Mouse (Mus musculus) macrophage (primary cell): ENCODE measurements at regions not wholly inside any gene's neighbourhood (a gene's known extent, or its start where the extent isn't known, plus 50 kb on each side); places are given as distances from the start of the nearest gene placed in this dataset.

Source experiments
- H3K27ac ChIP-seq: fragments of 350-480 bp; formaldehyde crosslinking; 2 replicates; pipeline ENCODE4 v1.9.0; 2021
- H3K36me3 ChIP-seq: fragments of 350-480 bp; formaldehyde crosslinking; 2 replicates; pipeline ENCODE4 v1.9.0; 2021; ENCODE audit errors: inconsistent target
- H3K4me3 ChIP-seq: fragments of 350-480 bp; formaldehyde crosslinking; 2 replicates; pipeline ENCODE4 v1.9.0; 2021; ENCODE audit errors: inconsistent target
- H3K79me2 ChIP-seq: fragments of 350-480 bp; formaldehyde crosslinking; 2 replicates; pipeline ENCODE4 v1.9.0; 2021; ENCODE audit errors: inconsistent target
- WGBS: methylation state at CpG from one replicate; pipeline ENCODE4 v1.1.7; 2026; ENCODE audit warnings: inconsistent platforms; ENCODE audit not compliant: missing documents; 5-methylcytosine and 5-hydroxymethylcytosine counted together

DNA sequence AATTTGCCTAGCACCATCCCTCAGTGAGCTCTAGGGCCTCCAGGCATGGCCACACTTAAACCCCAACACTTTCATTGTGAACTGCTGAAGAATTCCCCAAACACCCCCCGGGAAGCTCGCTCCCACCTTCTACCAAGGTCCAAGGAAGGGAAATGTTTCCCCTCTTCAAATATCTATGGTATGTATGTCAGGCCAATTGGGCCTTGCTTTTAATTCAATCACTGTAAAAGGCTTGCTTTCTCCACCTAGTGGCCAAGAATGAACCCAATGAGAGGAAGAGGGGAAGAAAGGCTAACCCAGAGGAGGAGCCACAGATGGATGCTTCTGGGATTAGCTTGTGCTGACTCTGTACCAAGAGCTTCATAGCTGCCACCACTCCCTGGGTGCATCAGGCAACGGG is 336.3 kb upstream of the Tgfbr2 start:
- Histone ChIP-seq H3K36me3 (no peaks in the 10 kb centered on the region), H3K79me2 (no peaks in the 10 kb centered on the region), H3K4me3 (no peak overlapping the region), H3K27ac (no peak overlapping the region)
- 74% methylated on average over 3 of the region's 3 CpGs for WGBS

DNA sequence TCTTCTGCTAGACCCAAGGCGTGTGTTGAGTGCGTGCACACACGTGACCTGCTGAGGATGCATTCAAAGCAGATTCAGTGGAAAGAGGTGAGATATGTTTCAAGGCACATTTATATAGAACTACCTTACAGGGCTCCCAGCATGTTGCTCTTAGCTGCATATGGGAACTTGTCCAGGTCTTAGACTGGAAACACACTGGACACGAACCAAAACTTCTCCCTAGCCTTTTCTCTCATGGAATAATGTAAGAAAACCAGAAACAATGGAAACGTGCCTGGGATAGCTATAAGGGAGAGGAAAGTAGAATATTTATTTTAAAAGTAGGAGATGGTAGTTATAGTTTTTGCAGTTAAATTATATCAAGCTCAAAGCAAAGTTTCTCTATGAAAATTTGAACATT is 332.6 kb upstream of the Tgfbr2 start:
- 93% methylated on average over 5 of the region's 5 CpGs for WGBS
- H3K4me3 ChIP-seq, result no peak overlapping the region
- H3K27ac ChIP-seq, result no peak overlapping the region
- H3K36me3 ChIP-seq, result no peaks in the 10 kb centered on the region
- H3K79me2 ChIP-seq, result no peaks in the 10 kb centered on the region

DNA sequence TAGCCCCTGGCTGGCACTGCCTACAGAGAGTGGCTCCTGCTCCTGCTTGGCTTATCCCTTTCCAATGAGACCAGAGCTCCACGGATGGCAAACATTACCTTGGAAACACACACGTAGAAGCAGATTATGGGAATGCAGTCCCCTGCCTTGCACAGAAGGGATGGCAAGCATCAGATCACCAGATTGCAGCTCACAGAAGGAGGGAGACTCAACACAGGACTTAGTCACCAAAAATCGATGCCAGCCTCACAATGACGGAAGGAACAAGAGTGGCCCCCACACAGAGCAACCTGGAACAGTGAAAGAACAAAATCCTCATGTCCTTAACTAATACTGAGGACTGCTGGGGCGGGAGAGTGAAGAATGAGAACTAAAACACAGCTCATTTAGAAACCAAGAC is 327.7 kb upstream of the Tgfbr2 start:
- Histone ChIP-seq H3K79me2 (no peaks in the 10 kb centered on the region), H3K36me3 (no peaks in the 10 kb centered on the region), H3K4me3 (no peak overlapping the region), H3K27ac (no peak overlapping the region)
- WGBS, result 72% methylated on average over 5 of the region's 5 CpGs

- WGBS, result 87% methylated on average over 3 of the region's 3 CpGs
These were observed 325.8 kb upstream of the Tgfbr2 start for GRCm38 (mm10) chr9:116500951-116501350.

DNA sequence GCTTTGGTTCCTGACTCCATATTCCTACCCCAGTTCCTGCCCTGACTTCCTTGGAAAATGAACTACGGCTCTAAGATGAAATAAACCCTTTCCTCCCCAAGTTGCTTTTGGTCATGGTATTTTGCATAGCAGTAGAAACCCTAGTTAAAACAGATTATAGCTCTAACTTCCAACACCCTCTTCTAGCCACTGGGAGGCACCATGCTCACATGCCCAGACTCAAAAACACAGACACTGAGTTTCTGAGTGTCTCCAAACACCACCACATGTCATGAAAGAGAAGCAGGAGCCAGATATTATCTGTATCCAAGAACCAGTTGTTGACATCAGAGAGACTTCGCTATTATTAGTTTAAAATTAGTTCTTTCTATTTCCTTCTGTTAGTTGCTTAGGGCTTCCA is 316.1 kb upstream of the Tgfbr2 start:
- 79% methylated on average over 2 of the region's 2 CpGs for WGBS
- no peak overlapping the region for H3K4me3 ChIP-seq
- no peaks in the 10 kb centered on the region for H3K36me3 ChIP-seq
- H3K27ac ChIP-seq, result no peak overlapping the region
- no peaks in the 10 kb centered on the region for H3K79me2 ChIP-seq

More at GRCm38 (mm10) chr9:116500951-116501350, 325.8 kb upstream of the Tgfbr2 start:
- Histone ChIP-seq H3K79me2 (no peaks in the 10 kb centered on the region), H3K36me3 (no peaks in the 10 kb centered on the region), H3K4me3 (no peak overlapping the region), H3K27ac (no peak overlapping the region)

DNA sequence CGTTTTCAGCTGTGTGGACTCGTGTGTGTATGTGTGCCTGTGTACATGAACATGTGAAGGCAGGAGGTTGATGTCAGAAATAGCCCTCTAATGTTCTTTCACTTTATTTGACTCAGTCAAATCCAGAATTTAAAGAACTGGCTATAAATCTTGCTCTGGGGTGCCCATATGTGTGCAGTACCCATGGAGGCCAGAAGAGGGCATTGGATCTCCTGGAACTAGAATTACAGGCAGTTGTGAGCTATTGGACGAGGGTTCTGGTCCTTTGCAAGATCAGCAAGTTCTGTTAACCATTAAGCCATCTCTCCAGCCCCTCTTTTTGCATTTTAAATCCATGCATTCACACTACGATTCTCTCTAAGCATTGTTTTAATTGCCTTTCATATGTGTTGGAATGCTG is 314.6 kb upstream of the Tgfbr2 start:
- WGBS, result 72% methylated on average over 4 of the region's 4 CpGs
- Histone ChIP-seq H3K36me3 (no peaks in the 10 kb centered on the region), H3K27ac (no peak overlapping the region), H3K79me2 (no peaks in the 10 kb centered on the region), H3K4me3 (no peak overlapping the region)

DNA sequence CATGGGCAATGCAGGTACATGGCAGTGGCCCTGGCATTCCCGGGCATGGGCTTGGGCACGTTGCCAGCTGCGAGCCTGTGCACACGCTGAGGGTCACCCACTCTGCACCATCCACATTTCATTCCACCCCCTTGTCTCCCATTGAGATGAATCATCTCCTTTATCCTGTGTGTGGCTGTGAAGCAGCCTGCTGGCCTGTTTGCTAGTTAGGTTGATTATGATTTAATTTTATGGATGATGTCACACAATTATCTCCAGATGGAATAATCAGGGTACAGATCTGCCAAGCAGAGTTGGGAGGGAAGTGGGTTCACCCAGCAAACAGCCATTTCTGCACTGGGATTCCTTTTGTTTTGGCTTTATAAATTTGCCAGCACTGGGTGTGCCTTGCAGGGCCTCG is 314.1 kb upstream of the Tgfbr2 start:
- H3K36me3 ChIP-seq, result no peaks in the 10 kb centered on the region
- no peak overlapping the region for H3K27ac ChIP-seq
- H3K79me2 ChIP-seq, result no peaks in the 10 kb centered on the region
- WGBS, result 93% methylated on average over 5 of the region's 5 CpGs
- no peak overlapping the region for H3K4me3 ChIP-seq

GRCm38 (mm10) chr9:116477309-116477708 is 302.1 kb upstream of the Tgfbr2 start:
- H3K4me3 ChIP-seq, result no peak overlapping the region
- no peak overlapping the region for H3K27ac ChIP-seq
- H3K79me2 ChIP-seq, result no peaks in the 10 kb centered on the region
- H3K36me3 ChIP-seq, result no peaks in the 10 kb centered on the region
- 40% methylated on average over 3 of the region's 3 CpGs for whole genome bisulfite sequencing

GRCm38 (mm10) chr9:116475206-116475955 is 300.2 kb upstream of the Tgfbr2 start:
- WGBS, result 80% methylated on average over 12 of the region's 12 CpGs

DNA sequence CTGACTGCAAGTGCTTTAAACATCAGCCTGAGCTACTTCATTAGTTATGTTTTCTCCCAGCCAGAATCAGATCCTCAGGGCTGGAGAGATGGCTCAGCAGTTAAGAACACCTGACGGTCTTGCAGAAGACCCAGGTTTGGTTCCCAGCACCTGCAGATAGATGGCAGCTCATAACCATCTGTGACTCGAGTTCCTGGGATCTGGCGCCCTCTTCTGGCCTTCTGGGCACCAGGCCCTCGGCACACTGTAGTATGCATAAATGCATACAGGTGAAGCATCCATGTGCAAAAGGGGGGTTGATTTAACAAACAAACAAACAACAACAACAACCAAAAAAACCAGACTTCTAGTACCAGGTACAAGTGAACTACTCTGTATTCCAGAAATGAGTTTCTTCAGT is 297.7 kb upstream of the Tgfbr2 start:
- Histone ChIP-seq H3K4me3 (no peak overlapping the region), H3K27ac (no peak overlapping the region), H3K36me3 (no peaks in the 10 kb centered on the region), H3K79me2 (no peaks in the 10 kb centered on the region)
- 86% methylated on average over 4 of the region's 4 CpGs for WGBS

More at GRCm38 (mm10) chr9:116475206-116475955, 300.2 kb upstream of the Tgfbr2 start:
- H3K79me2 ChIP-seq, result no peaks in the 10 kb centered on the region
- no peak overlapping the region for H3K27ac ChIP-seq
- no peaks in the 10 kb centered on the region for H3K36me3 ChIP-seq
- H3K4me3 ChIP-seq, result no peak overlapping the region

DNA sequence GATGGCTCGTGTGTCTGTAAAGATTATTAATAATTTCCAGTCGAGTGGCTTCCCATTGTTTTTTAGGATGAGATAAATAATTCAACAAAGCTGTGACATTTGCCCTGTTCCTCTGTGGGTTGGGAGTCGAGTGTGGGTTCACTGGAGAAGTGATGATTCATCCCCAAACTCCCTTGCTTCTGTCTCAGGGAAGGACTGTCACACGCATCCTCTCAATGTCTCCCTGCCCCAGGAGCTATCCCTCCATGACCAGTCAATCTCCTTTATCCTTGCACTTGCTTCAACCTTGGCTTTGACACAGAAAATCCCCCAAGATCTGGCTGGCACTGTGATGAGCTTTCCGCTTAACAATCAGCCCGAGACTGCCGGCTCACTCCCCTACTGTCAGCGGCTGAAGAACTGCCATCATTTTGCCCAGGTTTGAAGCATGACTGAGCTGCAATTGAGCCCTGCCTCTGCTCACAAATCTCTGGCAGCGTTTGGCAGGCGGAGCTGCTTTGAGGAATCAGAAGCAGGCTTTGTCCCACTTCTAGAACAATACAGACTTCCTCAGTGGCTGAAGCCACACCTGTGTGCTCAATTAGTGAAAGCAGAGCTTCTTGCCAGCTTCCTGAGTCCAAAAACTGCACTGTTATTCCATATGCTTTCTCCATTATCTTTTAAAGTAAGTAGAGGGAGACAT is 293.6 kb upstream of the Tgfbr2 start:
- no peak overlapping the region for H3K4me3 ChIP-seq
- no peaks in the 10 kb centered on the region for H3K79me2 ChIP-seq
- H3K36me3 ChIP-seq, result no peaks in the 10 kb centered on the region
- 80% methylated on average over 10 of the region's 10 CpGs for WGBS
- no peak overlapping the region for H3K27ac ChIP-seq

- Histone ChIP-seq H3K27ac (no peak overlapping the region), H3K36me3 (no peaks in the 10 kb centered on the region)
- WGBS, result 93% methylated on average over 7 of the region's 7 CpGs
These were observed 291.2 kb upstream of the Tgfbr2 start for GRCm38 (mm10) chr9:116466336-116466735.

GRCm38 (mm10) chr9:116464626-116465025 is 289.5 kb upstream of the Tgfbr2 start:
- Histone ChIP-seq H3K27ac (no peak overlapping the region), H3K4me3 (no peak overlapping the region)
- 80% methylated on average over 2 of the region's 2 CpGs for WGBS

More at GRCm38 (mm10) chr9:116466336-116466735, 291.2 kb upstream of the Tgfbr2 start:
- no peak overlapping the region for H3K4me3 ChIP-seq
- H3K79me2 ChIP-seq, result no peaks in the 10 kb centered on the region

GRCm38 (mm10) chr9:116462232-116462631 is 287.1 kb upstream of the Tgfbr2 start:
- Histone ChIP-seq H3K4me3 (no peak overlapping the region), H3K79me2 (no peaks in the 10 kb centered on the region), H3K36me3 (no peaks in the 10 kb centered on the region), H3K27ac (no peak overlapping the region)
- WGBS, result 83% methylated on average over 2 of the region's 2 CpGs

More at GRCm38 (mm10) chr9:116464626-116465025, 289.5 kb upstream of the Tgfbr2 start:
- Histone ChIP-seq H3K79me2 (no peaks in the 10 kb centered on the region), H3K36me3 (no peaks in the 10 kb centered on the region)

DNA sequence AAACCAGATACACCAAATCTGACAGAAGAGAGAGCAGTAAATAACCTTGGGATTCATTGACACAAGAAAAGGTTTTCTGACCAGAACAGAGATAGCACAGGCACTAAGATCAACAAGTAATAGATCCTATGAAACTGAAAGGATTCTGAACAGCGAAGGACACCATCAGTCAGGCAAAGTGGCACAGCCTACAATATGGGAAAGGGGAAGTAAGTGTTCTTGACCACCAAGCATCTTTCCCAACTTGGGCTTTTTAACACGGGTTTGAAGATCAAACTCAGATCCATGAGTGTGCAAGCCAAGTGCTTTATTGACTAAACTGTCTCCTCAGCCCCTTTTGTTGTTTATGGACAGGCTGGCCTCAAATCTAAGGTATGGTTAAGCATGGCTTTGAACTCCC is 284.9 kb upstream of the Tgfbr2 start:
- Histone ChIP-seq H3K27ac (no peak overlapping the region), H3K79me2 (no peaks in the 10 kb centered on the region), H3K36me3 (no peaks in the 10 kb centered on the region), H3K4me3 (no peak overlapping the region)
- 40% methylated on average over 2 of the region's 2 CpGs for WGBS
